Comparison of ENCODE assay signal across 8 mouse cellular contexts in genomic region chr1:78818630-78819526, GRCm38 (mm10). TPM values are rescaled to one million over a fixed set of nuclear protein-coding genes. Genes with fewer than 3 reads are reported as not detected.
DNase-seq lines count a peak whose midpoint lies in the region; ATAC-seq lines count a peak whose summit lies in the region.

No protein-coding gene starts in this region.

- H3K36me3 ChIP-seq in kidney, embryonic 15.5 days = no peaks in the 10 kb centered on the region
- H3K36me3 ChIP-seq in embryonic facial prominence, embryonic 12.5 days = no peaks in the 10 kb centered on the region
- H3K36me3 ChIP-seq in intestine, embryonic 15.5 days = no peaks in the 10 kb centered on the region

- peak overlapping the region; percentile 41 for H3K4me2 ChIP-seq in kidney, embryonic 15.5 days
- H3K4me2 ChIP-seq in embryonic facial prominence, embryonic 12.5 days (replicated peaks) = peak overlapping the region; percentile 5; the same call in 1 of the 2 replicates
- H3K4me2 ChIP-seq in intestine, embryonic 15.5 days (replicated peaks) = peak overlapping the region; percentile 36

- H3K9ac ChIP-seq in kidney, embryonic 15.5 days = no peak overlapping the region
- H3K9ac ChIP-seq in embryonic facial prominence, embryonic 12.5 days = no peak overlapping the region
- no peak overlapping the region for H3K9ac ChIP-seq in intestine, embryonic 15.5 days

- 47% methylated on average over 11 of the region's 11 CpGs for WGBS in kidney, embryonic 15.5 days
- 58% methylated on average over 11 of the region's 11 CpGs for WGBS in embryonic facial prominence, embryonic 12.5 days
- WGBS in intestine, embryonic 15.5 days = 44% methylated on average over 11 of the region's 11 CpGs

- DNase-seq in kidney, adult 8-10 months = no peak
- peak; percentile 50 to 57 for DNase-seq in heart, adult 18-20 months
- no peak for DNase-seq in frontal cortex, postnatal 14 days (ENCODE audit: low spot score in 2 of 2)
- no peak for DNase-seq in left cerebral cortex, postnatal 36 days (ENCODE audit: low spot score in 2 of 2)

- intact Hi-C loops in left cerebral cortex, postnatal 36 days (cut with DNase I) = no loop called here

- no peaks in the 10 kb centered on the region for H3K9me3 ChIP-seq in kidney, embryonic 15.5 days (replicated peaks)
- H3K9me3 ChIP-seq in embryonic facial prominence, embryonic 12.5 days = no peaks in the 10 kb centered on the region
- no peaks in the 10 kb centered on the region for H3K9me3 ChIP-seq in intestine, embryonic 15.5 days

- ATAC-seq in kidney, embryonic 15.5 days (replicated peaks; ENCODE audit: low FRiP score) = 0 out of 2 replicates have a peak, but pooled peaks have one; percentile 16
- no peak for ATAC-seq in embryonic facial prominence, embryonic 12.5 days (ENCODE audit: insufficient number of reproducible peaks, insufficient read depth, low FRiP score, low TSS enrichment)
- peak; percentile 85 for ATAC-seq in intestine, embryonic 15.5 days
- no peak for ATAC-seq in erythroid progenitor cell, adult 5-6 weeks (replicated peaks; ENCODE audit: low FRiP score, poor library complexity, severe bottlenecking)

- H3K27ac ChIP-seq in kidney, embryonic 15.5 days = peak overlapping the region; percentile 86
- H3K27ac ChIP-seq in embryonic facial prominence, embryonic 12.5 days = peak overlapping the region; percentile 73
- H3K27ac ChIP-seq in intestine, embryonic 15.5 days = peak overlapping the region; percentile 81

- no peak overlapping the region for H3K4me3 ChIP-seq in kidney, embryonic 15.5 days (replicated peaks)
- H3K4me3 ChIP-seq in embryonic facial prominence, embryonic 12.5 days = no peak overlapping the region
- H3K4me3 ChIP-seq in intestine, embryonic 15.5 days (replicated peaks) = no peak overlapping the region

- no peaks in the 10 kb centered on the region for H3K27me3 ChIP-seq in kidney, embryonic 15.5 days
- H3K27me3 ChIP-seq in embryonic facial prominence, embryonic 12.5 days = no peaks in the 10 kb centered on the region
- H3K27me3 ChIP-seq in intestine, embryonic 15.5 days (replicated peaks) = no peaks in the 10 kb centered on the region

- peaks cover 62% of the 10 kb centered on the region for H3K4me1 ChIP-seq in kidney, embryonic 15.5 days
- peaks cover 39% of the 10 kb centered on the region for H3K4me1 ChIP-seq in embryonic facial prominence, embryonic 12.5 days
- H3K4me1 ChIP-seq in intestine, embryonic 15.5 days (replicated peaks) = peaks cover 33% of the 10 kb centered on the region

RNA-seq across cellular contexts. Expression of gene Kcne4, which starts 2.3 kb away (rescaled TPM):
- polyA plus RNA-seq in kidney, embryonic 15.5 days (2015; fragmentation: Nextera tagmentation; extraction: Ambion mirVana) = 7.3 and 7.7 TPM in 2 replicates
- polyA plus RNA-seq in embryonic facial prominence, embryonic 12.5 days (2016; fragmentation: Nextera tagmentation; extraction: Ambion mirVana) = 4.3 and 4.4 TPM in 2 replicates
- 1 to 10 TPM; 1.6 to 1.8 TPM for total RNA-seq in heart, adult 18-20 months (2021)
- polyA plus RNA-seq in intestine, embryonic 15.5 days (2015; fragmentation: Nextera tagmentation; extraction: Ambion mirVana) = 5.7 and 6.3 TPM in 2 replicates
- not detected in 2 replicates for total RNA-seq in erythroid progenitor cell, adult 5-6 weeks (2015; ENCODE audit: low replicate concordance)
- total RNA-seq in erythroid progenitor cell, adult 5-6 weeks (2017; ENCODE audit: low replicate concordance) = 0.77 TPM in 1 of 2 replicates, not detected in the other
- total RNA-seq in left cerebral cortex, postnatal 36 days (2021) = 1 to 10 TPM; 1.1 to 1.3 TPM

Comparison
In these comparisons a context has a peak if more than half of its experiments do, and no peak if none do; other contexts are left out.
1. ATAC-seq: peak in kidney, embryonic 15.5 days (single experiment) and intestine, embryonic 15.5 days (single experiment); none in embryonic facial prominence, embryonic 12.5 days (single experiment) and erythroid progenitor cell, adult 5-6 weeks (single experiment).
2. DNase-seq: peak in heart, adult 18-20 months (2 of 2); none in kidney, adult 8-10 months (0 of 2), frontal cortex, postnatal 14 days (0 of 2) and left cerebral cortex, postnatal 36 days (0 of 2).
3. Peak in every context shown above with its lines, with median percentiles within 50 percentile points of each other: H3K27ac ChIP-seq and H3K4me2 ChIP-seq.